Mouse (Mus musculus): ENCODE results near the gene Mrps27. TPM values are rescaled to one million over a fixed set of nuclear protein-coding genes. Genes with fewer than 3 reads are reported as not detected.

Gene Mrps27
- polyA plus RNA-seq, 1 experiment from 2014 or later, result 29.9 TPM

DNA sequence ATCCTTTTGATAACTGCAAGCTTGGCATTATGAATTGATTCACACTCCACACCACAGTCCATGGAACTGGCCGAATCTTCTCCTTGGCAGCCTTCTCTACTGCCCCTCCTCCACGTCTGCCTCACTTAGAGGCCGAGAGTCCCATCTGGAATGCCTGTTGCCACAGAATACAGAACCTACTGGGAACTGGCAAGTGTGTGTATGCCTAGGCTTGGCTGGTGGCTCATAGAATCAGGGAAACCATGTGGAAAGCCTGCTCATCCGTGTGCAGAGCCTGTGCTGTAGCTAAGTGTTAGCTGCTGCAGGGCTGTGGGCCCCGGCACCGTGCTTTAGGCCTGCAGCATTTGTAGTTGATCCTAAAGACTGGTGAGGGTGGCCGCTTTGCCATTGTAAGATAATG lies 52.6 kb downstream of the Mrps27 start:
- Histone ChIP-seq H3K36me3 (ENCODE audit: control insufficient read depth, insufficient read depth, low read length) (no peaks in the 10 kb centered on the region), H3K27ac (replicated peaks) (no peak overlapping the region), H3K9ac (ENCODE audit: low read length) (no peak overlapping the region), H3K4me3 (ENCODE audit: low read depth, low read length) (no peak overlapping the region), H3K4me2 (replicated peaks; ENCODE audit: low read depth) (no peak overlapping the region), H3K9me3 (ENCODE audit: control insufficient read depth, low read length) (no peaks in the 10 kb centered on the region), H3K27me3 (ENCODE audit: control insufficient read depth, insufficient read depth, low read length) (no peaks in the 10 kb centered on the region), H3K4me1 (replicated peaks; ENCODE audit: control insufficient read depth, insufficient read depth) (0 out of 2 replicates have a peak, but pooled peaks cover 2% of the 10 kb centered on the region)
- ATAC-seq (ENCODE audit: low FRiP score, low TSS enrichment) (no peak), DNase-seq (ENCODE audit: low spot score) (no peak)
- WGBS, result 70% methylated on average over 7 of the region's 7 CpGs
- TF ChIP-seq CTCF (IDR thresholded peaks at IDR 0.05; ENCODE audit: low read depth) (no peak), EP300 (optimal IDR thresholded peaks at IDR 0.05) (no peak)

- TF ChIP-seq CTCF (IDR thresholded peaks at IDR 0.05; ENCODE audit: low read depth) (no peak), EP300 (optimal IDR thresholded peaks at IDR 0.05) (no peak)
- no peak overlapping the region for H3K9ac ChIP-seq (ENCODE audit: low read length)
- WGBS, result 71% methylated on average over 12 of the region's 12 CpGs
- peak overlapping the region; percentile 80 for H3K27ac ChIP-seq (replicated peaks)
- 0 out of 2 replicates have a peak, but pooled peaks cover 2% of the 10 kb centered on the region for H3K4me1 ChIP-seq (replicated peaks; ENCODE audit: control insufficient read depth, insufficient read depth)
- no peaks in the 10 kb centered on the region for H3K27me3 ChIP-seq (ENCODE audit: control insufficient read depth, insufficient read depth, low read length)
- H3K4me3 ChIP-seq (ENCODE audit: low read depth, low read length), result no peak overlapping the region
- no peaks in the 10 kb centered on the region for H3K36me3 ChIP-seq (ENCODE audit: control insufficient read depth, insufficient read depth, low read length)
- ATAC-seq (ENCODE audit: low FRiP score, low TSS enrichment) (peak; percentile 84), DNase-seq (ENCODE audit: low spot score) (peak; percentile 86)
- no peaks in the 10 kb centered on the region for H3K9me3 ChIP-seq (ENCODE audit: control insufficient read depth, low read length)
- no peak overlapping the region for H3K4me2 ChIP-seq (replicated peaks; ENCODE audit: low read depth)
Measured at GRCm38 (mm10) chr13:99398149-99398701, 53.6 kb downstream of the Mrps27 start.

GRCm38 (mm10) chr13:99399373-99399772 lies 54.8 kb downstream of the Mrps27 start:
- no peak for DNase-seq (ENCODE audit: low spot score)
- no peak overlapping the region for H3K9ac ChIP-seq (ENCODE audit: low read length)
- 0 out of 2 replicates have a peak, but pooled peaks cover 2% of the 10 kb centered on the region for H3K4me1 ChIP-seq (replicated peaks; ENCODE audit: control insufficient read depth, insufficient read depth)
- no peaks in the 10 kb centered on the region for H3K9me3 ChIP-seq (ENCODE audit: control insufficient read depth, low read length)
- H3K4me3 ChIP-seq (ENCODE audit: low read depth, low read length), result no peak overlapping the region
- H3K36me3 ChIP-seq (ENCODE audit: control insufficient read depth, insufficient read depth, low read length), result no peaks in the 10 kb centered on the region
- TF ChIP-seq EP300 (optimal IDR thresholded peaks at IDR 0.05), result no peak
- no peak for TF ChIP-seq CTCF (IDR thresholded peaks at IDR 0.05; ENCODE audit: low read depth)
- no peaks in the 10 kb centered on the region for H3K27me3 ChIP-seq (ENCODE audit: control insufficient read depth, insufficient read depth, low read length)
- WGBS, result 60% methylated on average over 4 of the region's 4 CpGs
- ATAC-seq (ENCODE audit: low FRiP score, low TSS enrichment), result no peak
- no peak overlapping the region for H3K27ac ChIP-seq (replicated peaks)
- no peak overlapping the region for H3K4me2 ChIP-seq (replicated peaks; ENCODE audit: low read depth)

DNA sequence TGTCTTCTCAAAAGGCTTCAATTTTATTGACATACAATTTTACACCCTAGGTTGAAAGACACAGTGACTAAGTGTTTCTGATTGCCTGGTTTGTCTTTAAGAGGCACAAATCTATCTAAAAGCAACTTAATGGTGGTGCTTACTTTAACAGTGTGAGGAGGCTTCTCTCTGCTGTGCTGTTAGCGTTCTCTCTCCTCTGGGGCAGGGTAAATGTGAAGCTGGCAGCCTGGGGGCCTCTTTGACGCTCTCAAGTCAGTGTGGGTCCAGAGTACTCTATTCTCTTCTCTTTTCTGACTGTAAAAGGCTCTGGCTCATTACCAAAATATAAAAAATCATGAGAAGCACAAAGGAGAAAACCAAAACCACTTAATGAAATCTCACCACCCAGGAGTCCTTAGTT lies 64.6 kb downstream of the Mrps27 start:
- H3K9ac ChIP-seq (ENCODE audit: low read length), result no peak overlapping the region
- 0 out of 2 replicates have a peak, but pooled peaks cover 3% of the 10 kb centered on the region for H3K36me3 ChIP-seq (ENCODE audit: control insufficient read depth, insufficient read depth, low read length)
- H3K4me1 ChIP-seq (replicated peaks; ENCODE audit: control insufficient read depth, insufficient read depth), result no peaks in the 10 kb centered on the region
- no peaks in the 10 kb centered on the region for H3K9me3 ChIP-seq (ENCODE audit: control insufficient read depth, low read length)
- H3K27ac ChIP-seq (replicated peaks), result no peak overlapping the region
- H3K4me3 ChIP-seq (ENCODE audit: low read depth, low read length), result no peak overlapping the region
- no peak for TF ChIP-seq CTCF (IDR thresholded peaks at IDR 0.05; ENCODE audit: low read depth)
- H3K4me2 ChIP-seq (replicated peaks; ENCODE audit: low read depth), result no peak overlapping the region
- no peaks in the 10 kb centered on the region for H3K27me3 ChIP-seq (ENCODE audit: control insufficient read depth, insufficient read depth, low read length)
- DNase-seq (ENCODE audit: low spot score) (no peak), ATAC-seq (ENCODE audit: low FRiP score, low TSS enrichment) (no peak)
- 53% methylated on average over 2 of the region's 2 CpGs for WGBS

DNA sequence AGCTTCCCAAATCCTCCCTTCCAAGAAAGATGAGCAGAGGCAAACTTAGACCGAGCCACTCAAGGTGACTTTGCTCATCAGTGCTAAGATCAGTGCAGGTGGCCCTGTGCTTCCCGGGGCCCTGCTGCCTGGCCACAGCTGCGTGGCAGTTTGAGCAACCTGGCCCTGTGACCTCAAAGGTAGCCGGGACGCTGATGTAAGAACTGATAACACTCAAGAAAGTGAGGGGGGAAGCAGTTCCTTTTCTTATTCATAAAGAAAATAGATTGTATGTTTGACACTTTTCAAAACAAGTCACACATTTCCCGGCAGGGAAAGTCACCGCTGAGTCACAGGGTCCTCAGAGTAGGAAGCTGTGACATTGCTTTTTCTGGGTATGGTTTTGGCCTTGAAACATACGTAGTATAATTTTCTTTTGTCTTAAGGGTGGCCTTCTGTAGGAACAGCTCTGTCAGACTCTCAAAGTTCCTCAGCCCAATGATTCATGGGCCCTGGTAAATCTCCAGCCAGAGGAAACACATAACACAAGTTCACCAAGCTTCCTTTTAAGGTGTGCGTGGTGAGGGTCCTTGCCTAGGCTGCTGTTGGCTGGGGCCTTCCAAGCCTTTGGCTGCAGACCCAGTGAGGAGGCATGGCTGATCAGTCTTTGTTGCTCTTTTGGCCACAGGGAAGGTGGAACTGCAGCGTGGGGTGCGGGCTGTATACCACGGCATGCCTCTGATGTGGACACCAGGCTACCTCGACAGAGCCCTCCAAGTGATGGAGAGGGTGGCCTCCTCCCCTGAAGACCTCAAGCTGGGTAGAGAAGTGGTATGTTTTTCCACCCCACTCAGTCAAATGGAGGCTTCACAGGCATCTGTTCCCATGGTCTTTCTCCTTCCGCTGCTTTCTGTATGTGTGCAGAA lies 66.3 kb downstream of the Mrps27 start:
- Histone ChIP-seq H3K9ac (ENCODE audit: low read length) (no peak overlapping the region), H3K9me3 (ENCODE audit: control insufficient read depth, low read length) (no peaks in the 10 kb centered on the region), H3K27me3 (ENCODE audit: control insufficient read depth, insufficient read depth, low read length) (no peaks in the 10 kb centered on the region), H3K36me3 (ENCODE audit: control insufficient read depth, insufficient read depth, low read length) (peaks cover 3% of the 10 kb centered on the region; the same call in 1 of the 2 replicates), H3K4me1 (replicated peaks; ENCODE audit: control insufficient read depth, insufficient read depth) (no peaks in the 10 kb centered on the region), H3K27ac (replicated peaks) (0 out of 2 replicates have a peak overlapping the region, but pooled peaks have one; percentile 18), H3K4me2 (replicated peaks; ENCODE audit: low read depth) (no peak overlapping the region), H3K4me3 (ENCODE audit: low read depth, low read length) (no peak overlapping the region)
- WGBS, result 65% methylated on average over 14 of the region's 14 CpGs
- TF ChIP-seq CTCF (IDR thresholded peaks at IDR 0.05; ENCODE audit: low read depth) (no peak), EP300 (optimal IDR thresholded peaks at IDR 0.05) (no peak)
- ATAC-seq (ENCODE audit: low FRiP score, low TSS enrichment), result no peak
- no peak for DNase-seq (ENCODE audit: low spot score)

GRCm38 (mm10) chr13:99411761-99412160 lies 67.2 kb downstream of the Mrps27 start:
- Histone ChIP-seq H3K4me2 (replicated peaks; ENCODE audit: low read depth) (no peak overlapping the region), H3K4me1 (replicated peaks; ENCODE audit: control insufficient read depth, insufficient read depth) (no peaks in the 10 kb centered on the region), H3K9ac (ENCODE audit: low read length) (no peak overlapping the region), H3K27me3 (ENCODE audit: control insufficient read depth, insufficient read depth, low read length) (no peaks in the 10 kb centered on the region), H3K4me3 (ENCODE audit: low read depth, low read length) (no peak overlapping the region), H3K27ac (replicated peaks) (no peak overlapping the region; the same call in 1 of the 2 replicates), H3K36me3 (ENCODE audit: control insufficient read depth, insufficient read depth, low read length) (peaks cover 6% of the 10 kb centered on the region; the same call in 1 of the 2 replicates), H3K9me3 (ENCODE audit: control insufficient read depth, low read length) (no peaks in the 10 kb centered on the region)
- 89% methylated on average over 3 of the region's 3 CpGs for WGBS
- TF ChIP-seq CTCF (IDR thresholded peaks at IDR 0.05; ENCODE audit: low read depth), result no peak
- TF ChIP-seq EP300 (optimal IDR thresholded peaks at IDR 0.05), result no peak
- DNase-seq (ENCODE audit: low spot score) (no peak), ATAC-seq (ENCODE audit: low FRiP score, low TSS enrichment) (no peak)

Data from stomach, postnatal 0 days (tissue).